Comparison of ENCODE assay signal across 28 mouse cellular contexts in genomic region chr16:62681880-62682279, GRCm38 (mm10).
"Had no signal": no experiment of that assay in that cellular context is flagged by ENCODE, and none has a peak within 500 bp of the region (broad histone marks: within the 10 kb centered on the region; RNA-seq: fewer than 3 reads in every experiment).

No protein-coding gene starts in this region.

- DNase-seq: gastrocnemius, postnatal 10 days; gastrocnemius, postnatal 25 days; heart, adult 18-20 months; heart, postnatal 10 days; heart, postnatal 4 days; kidney, adult 18-20 months; kidney, adult 8-10 months; kidney, postnatal 10 days; kidney, postnatal 25 days; kidney, postnatal 4 days; liver; liver, embryonic 13.5 days; liver, postnatal 0 days had no signal

- H3K27ac ChIP-seq: heart, embryonic 10.5 days; hindbrain, embryonic 10.5 days; hindbrain, embryonic 12.5 days; hindbrain, embryonic 14.5 days; intestine, embryonic 15.5 days; layer of hippocampus, adult 2 months; left cerebral cortex, adult 2 months; limb, embryonic 10.5 days; limb, embryonic 12.5 days; liver, embryonic 13.5 days; liver, embryonic 15.5 days had no signal

- H3K36me3 ChIP-seq: heart, embryonic 10.5 days; heart, embryonic 12.5 days; hindbrain, embryonic 10.5 days; hindbrain, embryonic 12.5 days; intestine, embryonic 15.5 days; limb, embryonic 10.5 days; limb, embryonic 12.5 days; liver, embryonic 13.5 days; liver, embryonic 15.5 days had no signal

- H3K4me1 ChIP-seq: heart, embryonic 10.5 days; heart, embryonic 12.5 days; hindbrain, embryonic 10.5 days; hindbrain, embryonic 12.5 days; intestine, embryonic 15.5 days; limb, embryonic 10.5 days; limb, embryonic 12.5 days; liver, embryonic 13.5 days; liver, embryonic 15.5 days had no signal

- ATAC-seq: hindbrain, embryonic 16.5 days; inflammation-experienced regulatory T-cells, adult 6 months; intestine, embryonic 15.5 days; intestine, postnatal 0 days; liver, postnatal 0 days had no signal

- H3K4me2 ChIP-seq: heart, embryonic 12.5 days; hindbrain, embryonic 12.5 days; hindbrain, embryonic 14.5 days; intestine, embryonic 15.5 days; limb, embryonic 12.5 days; liver, embryonic 11.5 days; liver, embryonic 13.5 days; liver, embryonic 15.5 days had no signal

- H3K9ac ChIP-seq: heart, embryonic 12.5 days; hindbrain, embryonic 12.5 days; hindbrain, embryonic 14.5 days; intestine, embryonic 15.5 days; limb, embryonic 12.5 days; liver, embryonic 13.5 days; liver, embryonic 15.5 days; liver, postnatal 0 days had no signal

- H3K4me3 ChIP-seq: heart, embryonic 10.5 days; heart, embryonic 12.5 days; hindbrain, embryonic 10.5 days; hindbrain, embryonic 12.5 days; intestine, embryonic 15.5 days; layer of hippocampus, adult 2 months; left cerebral cortex, adult 2 months; limb, embryonic 10.5 days; limb, embryonic 12.5 days; liver, embryonic 13.5 days; liver, embryonic 15.5 days had no signal

- H3K27me3 ChIP-seq: heart, embryonic 12.5 days; hindbrain, embryonic 12.5 days; intestine, embryonic 15.5 days; limb, embryonic 12.5 days; liver, embryonic 13.5 days; liver, embryonic 15.5 days had no signal

- H3K9me3 ChIP-seq: heart, embryonic 10.5 days; heart, embryonic 12.5 days; hindbrain, embryonic 10.5 days; hindbrain, embryonic 12.5 days; intestine, embryonic 15.5 days; limb, embryonic 10.5 days; limb, embryonic 12.5 days; liver, embryonic 13.5 days; liver, embryonic 15.5 days had no signal
